Mouse (Mus musculus): ENCODE measurements around the gene Cd3eap. TPM values are rescaled to one million over a fixed set of nuclear protein-coding genes. Genes with fewer than 3 reads are reported as not detected.

Gene Cd3eap
- total RNA-seq, 2 experiments from 2014 or later = 8.2 to 11.0 TPM

DNA sequence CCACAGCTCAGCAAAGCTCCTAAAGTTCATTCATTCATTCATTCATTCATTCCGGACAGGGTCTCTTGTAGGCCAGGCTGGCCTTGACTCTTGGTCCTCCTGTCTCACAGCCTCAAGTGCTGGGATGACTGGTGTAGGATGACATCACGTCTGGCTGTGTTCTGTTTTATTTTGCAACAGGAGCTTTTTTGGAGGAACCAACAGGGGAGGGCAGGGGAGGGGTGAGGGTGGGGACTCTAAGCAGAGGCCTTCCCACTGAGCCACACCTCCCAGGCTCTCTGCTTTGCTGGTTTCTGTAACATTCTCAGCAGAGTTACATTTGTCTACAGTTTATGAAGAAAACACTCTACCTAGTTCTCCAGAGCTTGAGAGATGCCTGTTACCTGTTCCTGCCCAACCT is 21.2 kb downstream of the Cd3eap start:
- no peak for DNase-seq
- intact Hi-C loops (cut with DNase I) = no loop called here

GRCm38 (mm10) chr7:19337122-19337521 is 22.2 kb downstream of the Cd3eap start:
- no peak for DNase-seq
- intact Hi-C loops (cut with DNase I) = no loop called here

- intact Hi-C loops (cut with DNase I) = no loop called here
- no peak for DNase-seq
Measured at GRCm38 (mm10) chr7:19335583-19335982, 23.7 kb downstream of the Cd3eap start.

DNA sequence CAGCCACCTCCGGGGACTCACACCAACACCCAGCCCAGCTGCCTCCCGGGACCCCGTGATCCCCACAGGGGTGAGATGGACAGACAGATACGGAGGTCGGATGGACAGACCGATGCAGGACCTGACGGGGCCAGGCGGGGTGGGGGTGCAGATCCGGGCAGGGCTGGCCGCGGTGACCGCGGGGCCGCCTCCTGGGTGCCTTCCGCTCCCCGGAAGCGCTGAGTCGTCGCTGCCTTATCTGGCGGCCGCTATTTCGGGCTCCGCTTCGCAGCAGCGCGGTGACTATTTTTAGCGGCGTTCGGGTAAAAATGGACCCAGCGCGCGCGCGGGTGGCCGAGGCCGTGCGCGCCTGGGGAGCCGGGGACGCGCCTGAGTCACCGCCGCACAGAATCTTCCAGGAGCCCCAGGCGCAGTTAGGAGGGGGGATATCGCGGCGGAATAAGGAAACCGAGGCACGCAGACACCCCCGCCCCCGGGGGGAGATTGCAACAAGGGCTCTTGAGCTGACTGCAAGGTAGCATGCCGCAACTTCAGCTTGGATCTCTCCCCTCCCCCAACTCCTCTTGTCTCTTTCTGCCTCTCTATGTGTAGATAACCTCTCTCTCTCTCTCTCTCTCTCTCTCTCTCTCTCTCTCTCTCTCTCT is 26.5 kb downstream of the Cd3eap start:
- peak; percentile 90 to 92 for DNase-seq
- intact Hi-C loops (cut with DNase I) = no loop called here

DNA sequence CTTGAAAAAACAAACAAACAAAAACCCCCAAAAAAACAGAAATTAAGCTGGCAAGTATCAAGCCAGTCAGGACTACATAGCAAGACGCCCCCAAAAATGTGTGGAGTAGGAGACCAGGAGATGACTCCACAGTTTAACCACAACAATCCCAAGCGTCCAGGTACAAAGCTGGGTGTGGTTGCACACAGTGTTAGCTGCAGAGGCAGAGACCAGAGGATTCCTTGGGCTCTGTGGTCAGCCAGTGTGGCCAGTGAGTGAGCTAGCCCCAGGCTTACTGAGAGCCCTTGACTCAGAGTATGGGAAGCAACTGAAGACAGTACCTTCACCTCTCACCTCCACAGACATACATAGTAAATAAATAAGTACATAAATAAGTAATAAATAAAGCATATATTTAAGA is 27.4 kb downstream of the Cd3eap start:
- intact Hi-C loops (cut with DNase I) = no loop called here
- no peak for DNase-seq

- DNase-seq = no peak
- intact Hi-C loops (cut with DNase I) = loop anchor here (2.0 kb wide), 1 partner anchor 14 kb away; no protein-coding TSS in a partner anchor
Measured at GRCm38 (mm10) chr7:19328425-19328824, 30.9 kb downstream of the Cd3eap start.

DNA sequence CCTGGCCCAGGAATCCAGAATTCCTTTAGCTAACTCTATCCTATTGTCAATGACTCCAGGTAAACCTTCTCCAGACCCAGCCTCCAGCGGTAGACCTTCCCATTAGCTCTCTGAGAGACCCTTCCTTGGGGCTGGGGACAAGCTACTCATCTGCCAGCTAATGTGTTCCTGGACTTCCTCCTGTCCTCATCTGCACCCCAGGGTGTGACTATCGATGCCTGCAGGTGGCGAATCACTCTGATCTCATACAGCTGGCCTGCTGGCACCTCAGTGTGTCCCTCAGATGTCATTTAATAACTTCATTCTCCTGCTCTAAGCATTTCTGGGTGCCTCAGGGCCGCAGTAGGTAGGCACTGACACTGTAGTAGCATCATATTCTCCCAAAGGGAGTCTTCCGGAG is 31.5 kb downstream of the Cd3eap start:
- no peak for DNase-seq
- intact Hi-C loops (cut with DNase I) = loop anchor here (2.0 kb wide), 1 partner anchor 15 kb away; no protein-coding TSS in a partner anchor

DNA sequence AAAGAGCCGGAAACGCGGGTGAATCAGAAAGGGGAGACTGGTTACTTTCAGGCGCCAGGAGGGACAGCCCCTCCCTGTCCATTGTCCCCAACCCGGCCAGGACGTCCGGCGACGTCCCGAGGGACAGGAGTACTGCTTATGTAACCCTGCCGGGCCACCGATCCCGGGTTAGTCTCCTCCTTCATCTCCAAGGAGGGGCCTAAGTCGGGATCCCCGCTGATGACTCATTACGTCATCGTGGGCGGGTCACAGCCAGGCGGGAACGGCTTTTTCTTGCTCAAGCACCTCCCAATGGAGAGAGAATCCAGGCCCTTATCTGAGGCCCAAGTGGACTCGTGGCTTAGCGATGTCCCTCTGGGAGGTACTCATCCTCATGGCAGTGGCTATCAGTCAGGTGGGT is 32.2 kb downstream of the Cd3eap start:
- DNase-seq = peak; percentile 95 to 96
- intact Hi-C loops (cut with DNase I) = no loop called here

DNA sequence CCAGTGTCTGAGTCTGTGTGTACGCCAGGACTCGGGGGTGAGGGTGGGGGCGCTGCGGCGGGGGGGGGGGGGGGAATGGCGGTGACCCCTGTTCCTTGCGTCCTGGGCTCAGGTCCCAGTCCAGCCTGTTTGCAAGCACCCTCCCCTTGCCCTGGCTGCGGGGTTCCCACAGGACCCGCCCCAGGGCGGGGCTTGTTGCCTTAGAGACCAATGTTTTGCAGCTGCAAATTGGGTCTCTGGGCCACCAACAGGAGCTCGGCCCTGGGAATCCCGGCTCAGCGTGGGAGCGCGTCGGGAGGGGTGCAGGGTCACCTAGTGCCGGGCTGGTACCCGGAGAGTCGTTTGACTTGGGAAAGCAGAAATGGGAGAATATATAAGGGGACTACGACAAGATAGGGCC is 32.9 kb downstream of the Cd3eap start:
- intact Hi-C loops (cut with DNase I) = no loop called here
- DNase-seq = peak; percentile 96

GRCm38 (mm10) chr7:19325262-19326199 is 33.8 kb downstream of the Cd3eap start:
- DNase-seq = no peak
- intact Hi-C loops (cut with DNase I) = no loop called here

GRCm38 (mm10) chr7:19324221-19324620 is 35.1 kb downstream of the Cd3eap start:
- intact Hi-C loops (cut with DNase I) = no loop called here
- no peak for DNase-seq

DNA sequence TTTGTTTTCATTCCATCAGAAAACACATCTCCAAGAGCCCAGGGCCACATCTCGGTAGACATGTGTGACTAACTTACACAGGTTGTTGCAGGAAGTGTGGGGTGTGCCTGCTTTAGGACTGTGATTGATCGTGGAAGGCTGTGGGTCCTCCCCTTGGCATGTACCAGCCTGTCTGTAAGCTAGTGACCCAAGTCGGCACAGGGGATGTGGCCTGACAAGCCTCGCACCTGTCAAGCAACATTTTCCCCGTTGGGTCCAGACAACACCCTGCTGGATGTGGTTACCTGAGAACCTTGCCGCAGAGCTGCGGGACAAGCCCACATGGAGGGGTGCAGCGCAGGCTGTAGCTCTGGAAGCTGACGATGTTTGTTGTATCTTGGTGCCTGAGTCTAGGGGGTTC is 36.8 kb downstream of the Cd3eap start:
- intact Hi-C loops (cut with DNase I) = no loop called here
- DNase-seq = no peak

GRCm38 (mm10) chr7:19321464-19321863 is 37.8 kb downstream of the Cd3eap start:
- intact Hi-C loops (cut with DNase I) = no loop called here
- no peak for DNase-seq

- DNase-seq = no peak
- intact Hi-C loops (cut with DNase I) = no loop called here
Measured at GRCm38 (mm10) chr7:19320637-19321036, 38.6 kb downstream of the Cd3eap start.

GRCm38 (mm10) chr7:19319906-19320305 is 39.4 kb downstream of the Cd3eap start:
- peak; percentile 97 to 98 for DNase-seq
- intact Hi-C loops (cut with DNase I) = no loop called here

- intact Hi-C loops (cut with DNase I) = no loop called here
- DNase-seq = peak in 1 of 2 experiments; percentile 54
Measured at GRCm38 (mm10) chr7:19319458-19319857, 39.8 kb downstream of the Cd3eap start.

- DNase-seq = no peak
- intact Hi-C loops (cut with DNase I) = no loop called here
Measured at GRCm38 (mm10) chr7:19318676-19319075, 40.6 kb downstream of the Cd3eap start.

DNA sequence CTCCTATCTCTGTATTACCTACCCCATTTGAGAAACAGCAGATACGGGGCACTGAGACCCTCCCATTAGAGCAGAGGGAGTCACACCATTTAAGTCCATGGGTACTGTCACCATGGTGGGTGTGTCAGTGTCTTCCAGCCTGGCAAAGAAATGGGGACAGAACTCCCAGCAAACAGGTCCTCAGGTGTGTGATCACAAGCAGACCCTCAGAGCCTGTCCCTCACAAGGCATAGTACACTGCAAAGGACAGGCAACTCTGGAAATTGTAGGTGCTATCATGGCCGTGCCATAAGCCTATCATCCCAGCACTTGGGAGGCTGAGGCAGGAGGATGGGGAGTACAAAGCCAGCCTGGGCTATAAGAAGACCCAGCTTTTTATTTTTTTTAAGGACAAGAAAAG is 41.1 kb downstream of the Cd3eap start:
- intact Hi-C loops (cut with DNase I) = no loop called here

DNA sequence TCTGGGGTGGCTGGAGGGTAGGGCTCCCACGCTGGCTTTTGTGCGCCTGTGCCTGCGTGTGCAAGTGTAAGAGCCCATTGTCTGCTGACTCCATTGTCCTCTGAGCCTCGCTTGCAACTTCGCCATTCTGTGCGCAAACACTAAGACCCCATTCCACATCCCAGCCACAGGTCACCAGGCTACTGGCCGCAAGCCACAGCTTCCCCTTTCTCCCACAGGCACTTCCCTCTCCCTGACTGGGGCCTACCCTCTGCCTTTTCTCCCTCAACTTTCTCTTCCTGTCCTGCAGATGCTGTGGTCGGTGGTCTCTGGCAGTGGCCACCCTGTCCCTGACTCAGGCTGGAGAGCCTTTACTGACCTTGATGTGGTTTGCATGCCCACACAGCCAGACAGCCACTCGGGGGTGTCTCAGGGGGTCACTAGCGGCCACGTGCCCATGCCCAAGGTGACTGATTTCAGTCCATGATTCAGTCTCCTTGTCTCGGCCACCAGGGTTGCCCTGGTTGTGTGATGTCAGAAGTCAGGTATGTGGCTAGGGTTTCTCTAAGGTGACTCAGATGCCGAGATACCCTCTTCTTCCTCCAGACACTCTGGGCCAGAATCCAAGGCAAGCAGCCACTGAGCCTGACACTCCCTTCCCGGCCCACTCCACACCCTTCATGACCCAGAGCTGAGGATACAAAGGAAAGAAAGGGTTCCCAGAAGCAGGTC is 42.7 kb downstream of the Cd3eap start:
- DNase-seq = peak; percentile 52
- intact Hi-C loops (cut with DNase I) = no loop called here

More for the DNA sequence above, 41.1 kb downstream of the Cd3eap start:
- DNase-seq = no peak

GRCm38 (mm10) chr7:19314033-19314432 is 45.2 kb downstream of the Cd3eap start:
- intact Hi-C loops (cut with DNase I) = no loop called here

DNA sequence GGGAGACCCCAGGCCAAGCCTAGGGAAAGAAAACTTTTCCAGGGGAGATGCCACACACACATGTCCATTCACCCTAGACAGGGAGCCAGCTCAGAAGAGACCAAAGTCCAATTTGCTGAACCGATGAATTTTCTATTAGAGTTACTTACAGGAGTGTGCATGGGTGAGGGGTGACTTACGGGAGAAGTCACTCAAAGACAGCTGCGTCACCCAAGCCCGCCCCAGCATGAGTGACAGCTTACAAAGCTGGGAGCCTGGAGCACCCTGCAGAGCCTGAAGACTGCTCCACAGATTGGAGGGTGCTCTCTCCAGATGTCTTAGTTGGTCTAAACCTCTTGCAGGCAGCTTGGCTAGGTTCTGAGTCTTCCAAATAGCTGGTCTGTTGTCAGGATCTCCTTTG is 47.3 kb downstream of the Cd3eap start:
- DNase-seq = no peak
- intact Hi-C loops (cut with DNase I) = no loop called here

More at GRCm38 (mm10) chr7:19314033-19314432, 45.2 kb downstream of the Cd3eap start:
- DNase-seq = no peak

All from heart, postnatal 10 days (tissue).